Mouse (Mus musculus) left cerebral cortex, postnatal 10 days (tissue): ENCODE measurements at regions not wholly inside any gene's neighbourhood (a gene's known extent, or its start where the extent isn't known, plus 50 kb on each side); places are given as distances from the start of the nearest gene placed in this dataset.
"Not testable (repeated sequence)": the region's sequence is repeated elsewhere in the genome, so short reads cannot be mapped to it uniquely, and the experiment has no call there.

Source experiments
- DNase-seq, 2 experiments: peaks; one replicate each; pipeline ENCODE4 v3.0.0; 2021 to 2022; ENCODE audit warnings: low spot score in 2 of 2, mixed read lengths in 1 of 2; ENCODE audit errors: extremely low spot score in 1 of 2
- intact Hi-C: fragments of 180-260 bp; cut with DNase I; formaldehyde crosslinking; loops from one replicate; pipeline ENCODE4 v1.15.1; 2025

GRCm38 (mm10) chr7:137522450-137522849 lies 85.0 kb downstream of the Glrx3 start:
- intact Hi-C loops = no loop called here
- no peak for DNase-seq

GRCm38 (mm10) chr7:137533476-137533875 lies 96.1 kb downstream of the Glrx3 start:
- intact Hi-C loops = no loop called here
- DNase-seq = no peak

GRCm38 (mm10) chr7:137549991-137550390 lies 112.6 kb downstream of the Glrx3 start:
- intact Hi-C loops = loop anchor here (5.0 kb wide), 1 partner anchor 73 kb away; no protein-coding TSS in a partner anchor
- DNase-seq = peak in 1 of 2 experiments; percentile 7

- DNase-seq = no peak
- intact Hi-C loops = loop anchor here (5.0 kb wide), 1 partner anchor 75 kb away; no protein-coding TSS in a partner anchor
Observed at GRCm38 (mm10) chr7:137552551-137553198, 115.3 kb downstream of the Glrx3 start.

- no peak for DNase-seq
- intact Hi-C loops = no loop called here
Observed at GRCm38 (mm10) chr7:137555481-137555880, 118.1 kb downstream of the Glrx3 start.

GRCm38 (mm10) chr7:137557439-137557838 lies 120.0 kb downstream of the Glrx3 start:
- intact Hi-C loops = no loop called here
- no peak for DNase-seq

GRCm38 (mm10) chr7:137558871-137559270 lies 121.5 kb downstream of the Glrx3 start:
- DNase-seq = peak in 1 of 2 experiments; percentile 3
- intact Hi-C loops = no loop called here

- intact Hi-C loops = no loop called here
- no peak for DNase-seq
Observed at GRCm38 (mm10) chr7:137570199-137570598, 132.8 kb downstream of the Glrx3 start.

- intact Hi-C loops = no loop called here
- no peak for DNase-seq
Observed at GRCm38 (mm10) chr7:137575491-137575890, 138.1 kb downstream of the Glrx3 start.

- intact Hi-C loops = no loop called here
Observed at GRCm38 (mm10) chr7:137576251-137576650, 138.8 kb downstream of the Glrx3 start.

GRCm38 (mm10) chr7:137583556-137583955 lies 146.1 kb downstream of the Glrx3 start:
- DNase-seq = no peak
- intact Hi-C loops = no loop called here

More at GRCm38 (mm10) chr7:137576251-137576650, 138.8 kb downstream of the Glrx3 start:
- no peak for DNase-seq

GRCm38 (mm10) chr7:137584916-137585315 lies 147.5 kb downstream of the Glrx3 start:
- intact Hi-C loops = not testable (repeated sequence)

GRCm38 (mm10) chr7:137593570-137593969 lies 156.2 kb downstream of the Glrx3 start:
- DNase-seq = no peak
- intact Hi-C loops = loop anchor here (10.0 kb wide), 1 partner anchor 641 kb away; no protein-coding TSS in a partner anchor

More at GRCm38 (mm10) chr7:137584916-137585315, 147.5 kb downstream of the Glrx3 start:
- not testable (repeated sequence) for DNase-seq

GRCm38 (mm10) chr7:137595567-137595966 lies 158.2 kb downstream of the Glrx3 start:
- DNase-seq = no peak
- intact Hi-C loops = loop anchor here (10.0 kb wide), 1 partner anchor 639 kb away; no protein-coding TSS in a partner anchor

- no peak for DNase-seq
- intact Hi-C loops = loop anchor here (10.0 kb wide), 1 partner anchor 639 kb away; no protein-coding TSS in a partner anchor
Observed at GRCm38 (mm10) chr7:137596161-137596560, 158.7 kb downstream of the Glrx3 start.

- DNase-seq = peak; percentile 64 to 71
- intact Hi-C loops = loop anchor here (5.0 kb wide), 3 partner anchors 179 to 1224 kb away; partner anchors contain the start of gene Tcerg1l
Observed at GRCm38 (mm10) chr7:137603039-137603438, 165.6 kb downstream of the Glrx3 start.

- no peak for DNase-seq
- intact Hi-C loops = no loop called here
Observed at GRCm38 (mm10) chr7:137609752-137610151, 172.3 kb downstream of the Glrx3 start.

- no peak for DNase-seq
- intact Hi-C loops = no loop called here
Observed at GRCm38 (mm10) chr7:137611363-137611762, 173.9 kb downstream of the Glrx3 start.

- intact Hi-C loops = no loop called here
- DNase-seq = peak in 1 of 2 experiments; percentile 37
Observed at GRCm38 (mm10) chr7:137611891-137612522, 174.6 kb downstream of the Glrx3 start.
